ENCODE assay signal across 14 mouse cellular contexts in the genomic region with DNA sequence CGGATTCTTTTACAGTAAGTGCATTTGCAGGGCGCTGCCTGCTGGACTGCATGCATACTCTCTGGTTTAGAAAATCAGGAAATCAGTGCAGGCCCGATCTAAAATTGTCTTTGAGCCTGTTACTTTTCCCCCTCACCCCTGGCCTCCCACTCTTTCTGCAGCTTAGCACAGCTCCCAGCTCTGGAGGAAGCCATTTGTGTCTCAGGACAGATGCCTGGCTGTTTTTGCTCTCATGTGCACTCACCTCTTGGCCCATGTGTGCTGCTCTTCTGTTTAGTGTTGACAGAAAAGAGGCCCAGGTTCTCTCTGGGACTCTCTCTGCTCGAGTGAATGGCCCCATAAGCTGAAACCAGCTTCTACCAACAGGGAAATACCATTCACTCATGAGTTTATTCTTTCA. TPM values are rescaled to one million over a fixed set of nuclear protein-coding genes. Genes with fewer than 3 reads are reported as not detected.
DNase-seq lines count a peak whose midpoint lies in the region; ATAC-seq and TF ChIP-seq lines count a peak whose summit lies in the region.
"Had no signal": no experiment of that assay in that cellular context is flagged by ENCODE, and none has a peak within 500 bp of the region (broad histone marks: within the 10 kb centered on the region; RNA-seq: fewer than 3 reads in every experiment).

No protein-coding gene starts in this region.

- WGBS in forebrain, embryonic 12.5 days: 55% methylated on average over 4 of the region's 4 CpGs
- WGBS in forebrain, embryonic 15.5 days: 43% methylated on average over 4 of the region's 4 CpGs
- WGBS in kidney, embryonic 15.5 days: 32% methylated on average over 4 of the region's 4 CpGs
- 12% methylated on average over 4 of the region's 4 CpGs for WGBS in embryonic facial prominence, embryonic 13.5 days
- WGBS in limb, embryonic 14.5 days: 25% methylated on average over 4 of the region's 4 CpGs

- H3K4me1 ChIP-seq in forebrain, embryonic 12.5 days: peaks cover 9% of the 10 kb centered on the region; the same call in 1 of the 2 replicates
- peaks cover 5% of the 10 kb centered on the region; the same call in 1 of the 2 replicates for H3K4me1 ChIP-seq in forebrain, embryonic 15.5 days
- H3K4me1 ChIP-seq in kidney, embryonic 15.5 days: peaks cover 17% of the 10 kb centered on the region; the same call in 1 of the 2 replicates
- H3K4me1 ChIP-seq in embryonic facial prominence, embryonic 13.5 days: peaks cover 31% of the 10 kb centered on the region
- peaks cover 24% of the 10 kb centered on the region for H3K4me1 ChIP-seq in limb, embryonic 14.5 days (ENCODE audit: control insufficient read depth, insufficient read depth, low read length)

- TF ChIP-seq POLR2A in limb, embryonic 14.5 days (IDR thresholded peaks at IDR 0.05; ENCODE audit: borderline replicate concordance, extremely low read depth, insufficient read depth, insufficient read length): no peak

- no peak overlapping the region for H3K4me3 ChIP-seq in forebrain, embryonic 12.5 days (replicated peaks)
- H3K4me3 ChIP-seq in forebrain, embryonic 15.5 days: no peak overlapping the region
- H3K4me3 ChIP-seq in kidney, embryonic 15.5 days (replicated peaks): no peak overlapping the region
- no peak overlapping the region for H3K4me3 ChIP-seq in embryonic facial prominence, embryonic 13.5 days
- no peak overlapping the region for H3K4me3 ChIP-seq in limb, embryonic 14.5 days (replicated peaks; ENCODE audit: low read length)

- H3K36me3 ChIP-seq in forebrain, embryonic 12.5 days (replicated peaks): no peaks in the 10 kb centered on the region
- H3K36me3 ChIP-seq in forebrain, embryonic 15.5 days: no peaks in the 10 kb centered on the region
- H3K36me3 ChIP-seq in kidney, embryonic 15.5 days: no peaks in the 10 kb centered on the region
- no peaks in the 10 kb centered on the region for H3K36me3 ChIP-seq in embryonic facial prominence, embryonic 13.5 days
- H3K36me3 ChIP-seq in limb, embryonic 14.5 days (ENCODE audit: control insufficient read depth, insufficient read depth, low read length): no peaks in the 10 kb centered on the region

- H3K4me2 ChIP-seq in forebrain, embryonic 12.5 days: no peak overlapping the region
- H3K4me2 ChIP-seq in forebrain, embryonic 15.5 days (replicated peaks): no peak overlapping the region
- no peak overlapping the region for H3K4me2 ChIP-seq in kidney, embryonic 15.5 days
- H3K4me2 ChIP-seq in embryonic facial prominence, embryonic 13.5 days: 0 out of 2 replicates have a peak overlapping the region, but pooled peaks have one; percentile 7
- H3K4me2 ChIP-seq in limb, embryonic 14.5 days (replicated peaks; ENCODE audit: low read depth, low read length, severe bottlenecking): no peak overlapping the region

- H3K9ac ChIP-seq in forebrain, embryonic 12.5 days: no peak overlapping the region
- no peak overlapping the region for H3K9ac ChIP-seq in forebrain, embryonic 15.5 days (replicated peaks)
- H3K9ac ChIP-seq in kidney, embryonic 15.5 days: no peak overlapping the region
- peak overlapping the region; percentile 47; the same call in 1 of the 2 replicates for H3K9ac ChIP-seq in embryonic facial prominence, embryonic 13.5 days
- peak overlapping the region; percentile 17; the same call in 1 of the 2 replicates for H3K9ac ChIP-seq in limb, embryonic 14.5 days (ENCODE audit: low read depth, low read length, severe bottlenecking)

- no peak for ATAC-seq in forebrain, embryonic 12.5 days (ENCODE audit: low FRiP score)
- ATAC-seq in forebrain, embryonic 15.5 days (replicated peaks): no peak
- ATAC-seq in kidney, embryonic 15.5 days (replicated peaks; ENCODE audit: low FRiP score): no peak
- no peak for ATAC-seq in embryonic facial prominence, embryonic 13.5 days (ENCODE audit: insufficient number of reproducible peaks, insufficient read depth, low FRiP score, low TSS enrichment, low read depth)
- peak; percentile 81 for ATAC-seq in limb, embryonic 14.5 days (ENCODE audit: low FRiP score, low read depth)
- ATAC-seq in monocyte, adult 5-6 weeks (replicated peaks; ENCODE audit: insufficient number of reproducible peaks, low FRiP score, low TSS enrichment, poor library complexity, severe bottlenecking): no peak

- H3K9me3 ChIP-seq in forebrain, embryonic 12.5 days: no peaks in the 10 kb centered on the region
- H3K9me3 ChIP-seq in forebrain, embryonic 15.5 days: no peaks in the 10 kb centered on the region
- H3K9me3 ChIP-seq in kidney, embryonic 15.5 days (replicated peaks): no peaks in the 10 kb centered on the region
- no peaks in the 10 kb centered on the region for H3K9me3 ChIP-seq in embryonic facial prominence, embryonic 13.5 days
- H3K9me3 ChIP-seq in limb, embryonic 14.5 days (ENCODE audit: control insufficient read depth, low read length): no peaks in the 10 kb centered on the region

- no peak for DNase-seq in kidney, adult 18-20 months
- DNase-seq in limb, embryonic 14.5 days (ENCODE audit: low spot score): peak; percentile 58
- DNase-seq in embryo, embryonic 9.5 days (ENCODE audit: extremely low spot score): no peak
- DNase-seq: adrenal gland, postnatal 36 days; cerebellum, adult 2 months; embryo, embryonic 11 days; kidney, adult 2 months; left cerebral cortex, postnatal 4 days; lung, postnatal 4 days had no signal

- no peaks in the 10 kb centered on the region; the same call in 1 of the 2 replicates for H3K27me3 ChIP-seq in forebrain, embryonic 12.5 days
- no peaks in the 10 kb centered on the region for H3K27me3 ChIP-seq in forebrain, embryonic 15.5 days
- no peaks in the 10 kb centered on the region for H3K27me3 ChIP-seq in kidney, embryonic 15.5 days
- H3K27me3 ChIP-seq in embryonic facial prominence, embryonic 13.5 days: no peaks in the 10 kb centered on the region
- H3K27me3 ChIP-seq in limb, embryonic 14.5 days (ENCODE audit: control insufficient read depth, insufficient read depth, low read length): no peaks in the 10 kb centered on the region

- H3K27ac ChIP-seq in forebrain, embryonic 12.5 days: peak overlapping the region; percentile 32
- H3K27ac ChIP-seq in forebrain, embryonic 15.5 days (replicated peaks): no peak overlapping the region
- H3K27ac ChIP-seq in kidney, embryonic 15.5 days: peak overlapping the region; percentile 70
- peak overlapping the region; percentile 96 for H3K27ac ChIP-seq in embryonic facial prominence, embryonic 13.5 days
- peak overlapping the region; percentile 89 for H3K27ac ChIP-seq in limb, embryonic 14.5 days (replicated peaks; ENCODE audit: low read depth, low read length)

RNA-seq across cellular contexts. Expression of gene Nepro, which starts 20.6 kb away (rescaled TPM):
- 9.9 and 10.4 TPM in 2 replicates for polyA plus RNA-seq in forebrain, embryonic 12.5 days (2016; fragmentation: Nextera tagmentation; extraction: Ambion mirVana)
- 4.5 and 4.9 TPM in 2 replicates for polyA plus RNA-seq in forebrain, embryonic 15.5 days (2015; fragmentation: Nextera tagmentation; extraction: Ambion mirVana)
- polyA plus RNA-seq in kidney, embryonic 15.5 days (2015; fragmentation: Nextera tagmentation; extraction: Ambion mirVana): 10.5 and 11.3 TPM in 2 replicates
- polyA plus RNA-seq in embryonic facial prominence, embryonic 13.5 days (2015; fragmentation: Nextera tagmentation; extraction: Ambion mirVana): 9.9 and 10.0 TPM in 2 replicates
- 10.6 and 13.0 TPM in 2 replicates for polyA plus RNA-seq in limb, embryonic 14.5 days (2012; rRNA removed)
- polyA plus RNA-seq in limb, embryonic 14.5 days (2014; fragmentation: Nextera tagmentation; extraction: Ambion mirVana): 7.9 and 8.1 TPM in 2 replicates
- 7.9 to 14.6 TPM (median 11.3 TPM) in 3 replicates for total RNA-seq in monocyte, adult 5-6 weeks (2017)

RNA-seq across cellular contexts. Expression of gene Gtpbp8, which starts 42.7 kb away (rescaled TPM):
- polyA plus RNA-seq in forebrain, embryonic 12.5 days (2016; fragmentation: Nextera tagmentation; extraction: Ambion mirVana): 33.1 and 36.8 TPM in 2 replicates
- 33.5 and 38.1 TPM in 2 replicates for polyA plus RNA-seq in forebrain, embryonic 15.5 days (2015; fragmentation: Nextera tagmentation; extraction: Ambion mirVana)
- polyA plus RNA-seq in kidney, embryonic 15.5 days (2015; fragmentation: Nextera tagmentation; extraction: Ambion mirVana): 29.5 and 32.8 TPM in 2 replicates
- 29.7 and 32.7 TPM in 2 replicates for polyA plus RNA-seq in embryonic facial prominence, embryonic 13.5 days (2015; fragmentation: Nextera tagmentation; extraction: Ambion mirVana)
- 12.1 and 12.5 TPM in 2 replicates for polyA plus RNA-seq in limb, embryonic 14.5 days (2012; rRNA removed)
- polyA plus RNA-seq in limb, embryonic 14.5 days (2014; fragmentation: Nextera tagmentation; extraction: Ambion mirVana): 27.2 and 28.4 TPM in 2 replicates
- 4.6 to 10.2 TPM (median 8.2 TPM) in 3 replicates for total RNA-seq in monocyte, adult 5-6 weeks (2017)

Comparison
In these comparisons a context has a peak if more than half of its experiments do, and no peak if none do; other contexts are left out.
1. H3K9ac ChIP-seq: peak in embryonic facial prominence, embryonic 13.5 days (single experiment) and limb, embryonic 14.5 days (single experiment); none in forebrain, embryonic 12.5 days (single experiment), forebrain, embryonic 15.5 days (single experiment) and kidney, embryonic 15.5 days (single experiment).